Mouse (Mus musculus): Measurements from ENCODE around the gene Mpzl1.

Gene Mpzl1

GRCm38 (mm10) chr1:165655022-165655421, 20.7 kb upstream of the Mpzl1 start:
- peak; percentile 45 to 72 for DNase-seq

- peak; percentile 40 to 53 for DNase-seq
These were observed 19.0 kb upstream of the Mpzl1 start for GRCm38 (mm10) chr1:165653126-165653885.

GRCm38 (mm10) chr1:165652507-165652906, 18.2 kb upstream of the Mpzl1 start:
- peak in 1 of 2 experiments; percentile 32 for DNase-seq

GRCm38 (mm10) chr1:165651158-165651557, 16.8 kb upstream of the Mpzl1 start:
- DNase-seq: no peak

GRCm38 (mm10) chr1:165645102-165645501, 10.8 kb upstream of the Mpzl1 start:
- DNase-seq: no peak

GRCm38 (mm10) chr1:165643735-165644134, 9.4 kb upstream of the Mpzl1 start:
- DNase-seq: no peak

- DNase-seq: peak; percentile 68 to 70
These were observed 8.5 kb upstream of the Mpzl1 start for GRCm38 (mm10) chr1:165642780-165643311.

GRCm38 (mm10) chr1:165641786-165642771, 7.7 kb upstream of the Mpzl1 start:
- DNase-seq: peak; percentile 90 to 94

GRCm38 (mm10) chr1:165641271-165641771, 7.0 kb upstream of the Mpzl1 start:
- peak; percentile 79 to 81 for DNase-seq

GRCm38 (mm10) chr1:165636289-165636688, 2.0 kb upstream of the Mpzl1 start:
- no peak for DNase-seq

- DNase-seq: no peak
These were observed 938 bp upstream of the Mpzl1 start for GRCm38 (mm10) chr1:165635055-165635897.

- DNase-seq: no peak
These were observed 993 bp downstream of the Mpzl1 start for GRCm38 (mm10) chr1:165633345-165633744.

- no peak for DNase-seq
These were observed 3.2 kb downstream of the Mpzl1 start for GRCm38 (mm10) chr1:165631136-165631535.

GRCm38 (mm10) chr1:165629975-165630374, 4.4 kb downstream of the Mpzl1 start:
- DNase-seq: no peak

- no peak for DNase-seq
These were observed 5.7 kb downstream of the Mpzl1 start for GRCm38 (mm10) chr1:165628603-165629002.

- DNase-seq: peak; percentile 52 to 68
These were observed 8.4 kb downstream of the Mpzl1 start for GRCm38 (mm10) chr1:165625896-165626295.

- no peak for DNase-seq
These were observed 9.3 kb downstream of the Mpzl1 start for GRCm38 (mm10) chr1:165625058-165625457.

- peak; percentile 56 to 64 for DNase-seq
These were observed 16.1 kb downstream of the Mpzl1 start for GRCm38 (mm10) chr1:165618201-165618624.

GRCm38 (mm10) chr1:165617166-165617891, 17.0 kb downstream of the Mpzl1 start:
- peak; percentile 73 to 85 for DNase-seq

- peak in 1 of 2 experiments; percentile 58 for DNase-seq
These were observed 17.7 kb downstream of the Mpzl1 start for GRCm38 (mm10) chr1:165616652-165617051.

- DNase-seq: no peak
These were observed 19.5 kb downstream of the Mpzl1 start for GRCm38 (mm10) chr1:165614793-165615192.

Measured in kidney, postnatal 36 days (tissue).